Mouse (Mus musculus) spleen, embryonic (tissue): ENCODE measurements around the gene Fam3a.
"Not testable (repeated sequence)": the region's sequence is repeated elsewhere in the genome, so short reads cannot be mapped to it uniquely, and the experiment has no call there.

Experiments
- CTCF ChIA-PET: fragments of 350-600 bp; sonication (Branson Sonifier 250); formaldehyde crosslinking; loops from one replicate; lab custom pipeline; 2022; lab: Charles Lee

The Fam3a gene

DNA sequence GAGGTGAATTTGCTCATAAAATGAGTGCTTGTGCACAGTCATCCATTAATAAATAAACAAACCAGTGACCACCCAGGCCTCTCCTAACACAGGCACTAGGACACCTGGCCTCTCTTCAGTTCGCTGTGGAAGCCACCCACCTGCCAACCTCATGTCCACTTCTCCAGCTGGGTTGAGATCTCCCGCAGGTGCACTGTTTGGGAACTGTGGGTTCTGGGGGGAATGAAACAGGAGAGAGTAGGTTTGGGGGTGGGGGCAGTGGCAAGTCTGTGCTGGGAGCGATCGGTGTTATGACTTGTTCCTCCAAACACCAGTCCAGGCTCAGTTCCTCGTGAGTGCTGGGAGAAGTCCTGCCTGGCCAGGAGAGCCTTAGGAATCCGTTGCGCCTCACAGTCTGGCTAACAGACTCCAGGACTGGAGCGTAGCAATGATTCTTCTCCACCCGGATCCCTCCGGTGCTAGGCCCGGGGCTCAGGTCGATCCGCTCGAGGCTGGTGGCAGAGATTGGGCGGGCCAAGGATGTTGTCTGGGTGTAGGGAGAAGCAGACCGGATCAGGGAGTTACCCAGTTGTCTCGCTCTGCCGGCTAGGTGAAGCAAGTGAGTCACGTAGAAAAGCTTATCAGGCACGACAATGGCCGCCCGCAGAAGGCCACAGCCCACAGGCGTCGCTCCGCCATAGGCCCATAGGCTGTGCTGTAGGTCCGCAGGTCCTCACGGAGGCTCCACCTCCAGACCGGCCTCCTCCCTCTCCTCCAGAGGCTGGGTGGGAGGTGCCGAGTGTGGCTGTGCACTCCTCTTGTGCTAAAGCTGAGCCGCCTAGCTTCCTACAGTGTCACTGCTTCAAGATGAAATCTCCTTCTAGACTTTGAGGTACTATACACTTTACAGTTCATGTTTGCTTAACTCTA lies at the start of gene Fam3a, which contains the start of gene Ikbkg:
TSS of gene Fam3a (minus strand) at position 738 of the 909 bp plus-strand sequence.
TSS of gene Ikbkg (plus strand) at position 756 of the 909 bp plus-strand sequence.
- CTCF ChIA-PET, result interaction anchor here (0.7 kb wide), 1 partner anchor 20 kb away, joined by 5 read pairs; the partner anchor contains the start of genes Slc10a3 and Ubl4a

DNA sequence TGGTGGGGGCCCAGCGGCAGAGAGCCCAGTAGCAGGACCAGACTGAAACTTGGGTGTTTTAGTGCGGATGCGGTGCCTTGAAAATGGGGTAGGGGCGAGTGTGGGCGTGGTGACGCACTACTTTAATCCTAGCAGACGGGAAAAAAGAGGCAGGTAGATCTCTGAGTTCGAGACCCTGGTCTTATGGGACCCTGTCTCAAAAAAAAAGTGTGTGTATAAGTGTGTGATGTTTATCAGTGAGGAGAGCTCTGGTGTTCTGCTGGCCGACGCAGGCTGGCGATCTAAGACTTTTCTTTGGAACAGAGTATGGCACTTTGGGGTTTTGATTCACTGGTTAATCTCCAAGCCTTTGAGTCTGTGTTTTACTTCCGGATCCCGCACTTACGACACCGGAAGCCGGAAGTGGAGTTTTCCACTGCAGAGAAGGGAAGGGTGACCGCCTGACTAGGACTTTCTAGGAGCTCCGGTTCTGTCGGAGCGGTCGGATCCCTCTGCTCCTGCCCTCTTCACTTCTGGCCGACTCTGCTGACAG lies 36.3 kb upstream of the Fam3a start:
- CTCF ChIA-PET, result interaction anchor here (0.6 to 0.7 kb wide), 3 partner anchors 133 to 608 kb away, joined by 3 to 5 read pairs (median 4); no protein-coding TSS in a partner anchor

GRCm38 (mm10) chrX:74428826-74429276 lies 35.8 kb upstream of the Fam3a start, which contains the start of gene G6pdx:
Gene G6pdx (minus strand): TSS chrX:74429194.
- CTCF ChIA-PET, result interaction anchor here (0.6 kb wide), 2 partner anchors 157 to 609 kb away, joined by 3 to 5 read pairs; no protein-coding TSS in a partner anchor

DNA sequence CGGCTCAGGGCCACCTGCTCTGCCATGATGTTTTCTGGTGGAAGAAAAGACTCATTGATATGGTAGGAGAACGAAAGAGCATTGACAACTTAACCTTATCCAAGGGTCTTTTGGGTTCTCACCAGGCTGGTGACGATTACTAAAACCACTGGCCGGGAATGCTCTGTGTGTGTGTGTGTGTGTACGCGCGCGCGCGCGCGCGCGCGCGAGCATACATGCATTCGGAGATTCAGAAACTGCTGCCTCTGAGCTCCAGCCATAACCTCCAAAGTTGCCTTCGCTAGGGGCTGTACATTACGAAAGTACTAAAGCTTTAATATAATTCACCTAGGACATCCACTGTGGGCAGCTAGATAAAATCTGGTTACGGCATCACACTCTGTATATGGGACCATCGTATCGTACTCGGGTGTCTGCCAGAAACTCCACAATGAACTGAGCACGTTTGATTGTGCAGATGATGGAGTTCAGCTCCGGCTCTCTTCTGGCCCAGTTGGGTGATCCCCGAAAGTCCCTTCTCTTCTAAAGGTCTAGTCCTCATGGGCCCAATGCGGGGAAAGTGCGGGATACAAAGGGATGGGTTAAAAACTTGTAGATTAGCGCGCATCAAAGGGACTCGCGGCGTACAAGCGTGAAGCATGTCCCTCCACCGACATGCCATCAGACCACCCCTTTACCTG lies 35.2 kb upstream of the Fam3a start:
- CTCF ChIA-PET, result interaction anchor here (0.6 kb wide), 1 partner anchor 157 kb away, joined by 3 read pairs; no protein-coding TSS in a partner anchor

DNA sequence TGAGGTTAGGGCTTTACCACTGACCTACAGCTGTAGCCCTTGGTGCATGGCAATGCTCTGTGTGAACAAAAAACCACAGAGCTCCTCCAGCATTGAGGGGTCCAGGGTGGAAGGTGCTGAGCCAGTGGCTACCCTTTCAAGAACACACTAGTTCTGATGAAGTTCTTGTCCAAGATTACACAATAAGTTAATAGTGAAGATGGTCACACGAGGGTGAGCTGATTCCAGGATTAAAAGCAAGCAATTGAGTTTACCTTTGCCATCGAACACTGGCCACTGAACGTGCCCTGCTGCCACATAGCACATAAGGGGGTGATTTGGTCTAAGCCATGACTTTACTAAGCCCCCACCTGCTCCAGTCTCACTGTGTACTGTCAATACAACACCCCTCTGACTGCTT lies 34.0 kb upstream of the Fam3a start:
- CTCF ChIA-PET, result no interaction called here

DNA sequence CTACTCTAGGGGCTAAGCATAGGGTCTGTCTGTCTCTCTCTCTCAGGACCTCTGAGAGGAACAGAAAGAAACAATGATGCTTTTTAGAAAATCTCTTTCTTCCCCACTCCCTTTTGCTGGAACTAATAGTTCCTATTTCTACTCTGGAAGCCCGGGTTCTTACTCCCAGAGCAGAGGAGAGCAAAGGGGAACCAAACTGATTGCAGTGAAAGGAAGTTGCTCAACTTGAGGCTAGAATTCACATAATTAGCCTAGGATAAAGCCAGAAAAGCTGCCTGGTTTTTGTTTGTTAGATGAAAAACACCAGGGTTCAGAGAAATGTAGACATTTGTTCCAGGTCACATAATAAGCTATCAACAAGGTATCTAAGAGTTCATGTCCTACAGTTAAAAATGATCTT lies 33.2 kb upstream of the Fam3a start:
- CTCF ChIA-PET, result no interaction called here

- CTCF ChIA-PET, result no interaction called here
These were observed 32.1 kb upstream of the Fam3a start for GRCm38 (mm10) chrX:74425195-74425594.

GRCm38 (mm10) chrX:74424443-74424842 lies 31.4 kb upstream of the Fam3a start:
- CTCF ChIA-PET, result no interaction called here

- CTCF ChIA-PET, result interaction anchor here (0.6 kb wide), 1 partner anchor 165 kb away, joined by 8 read pairs; no protein-coding TSS in a partner anchor
These were observed 20.3 kb upstream of the Fam3a start for GRCm38 (mm10) chrX:74413377-74413776.

GRCm38 (mm10) chrX:74408340-74408739 lies 15.3 kb upstream of the Fam3a start:
- CTCF ChIA-PET, result no interaction called here

DNA sequence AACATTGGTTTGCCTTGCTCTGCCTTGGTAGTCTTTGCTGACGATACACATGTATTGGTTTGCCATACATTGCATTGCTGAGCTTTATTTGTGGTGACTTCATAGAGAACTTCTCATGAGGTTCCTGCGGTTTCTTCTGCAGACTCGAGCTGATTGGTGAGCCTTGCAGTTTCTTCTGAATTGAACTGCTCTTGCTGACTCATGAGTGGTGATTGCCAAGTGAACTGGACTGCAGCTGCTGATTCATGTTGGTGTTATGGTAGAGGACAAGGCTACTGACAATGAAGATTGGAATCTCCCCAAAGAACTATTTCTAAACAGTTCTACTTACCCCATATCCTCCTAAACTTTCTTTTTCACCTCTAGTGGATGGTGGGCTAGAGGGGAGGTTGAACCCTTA lies 7.1 kb upstream of the Fam3a start:
- CTCF ChIA-PET, result no interaction called here

DNA sequence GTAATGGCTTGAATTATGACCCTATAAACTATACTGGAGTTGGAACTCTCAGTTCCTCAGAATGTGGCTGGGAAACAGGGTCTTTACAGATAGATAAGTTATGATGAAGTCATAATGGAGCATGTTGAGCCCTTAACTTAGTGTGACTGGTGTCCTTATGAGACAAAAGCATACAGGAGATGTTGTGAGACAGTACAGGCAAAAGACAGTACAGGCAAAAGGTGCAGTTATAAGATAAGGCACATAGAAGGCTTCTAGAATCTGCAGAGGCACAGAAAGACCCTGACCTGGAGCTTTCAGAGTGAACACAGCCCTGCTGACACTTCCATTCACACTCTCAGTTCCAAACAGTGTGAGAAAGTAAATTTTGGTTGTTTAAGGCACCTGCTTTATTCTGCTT lies 4.9 kb downstream of the Fam3a start:
- CTCF ChIA-PET, result no interaction called here

GRCm38 (mm10) chrX:74384451-74384850 lies 8.6 kb downstream of the Fam3a start:
- CTCF ChIA-PET, result no interaction called here

- CTCF ChIA-PET, result interaction anchor here (0.5 kb wide), 1 partner anchor 19 kb away, joined by 5 read pairs; no protein-coding TSS in a partner anchor
These were observed 20.1 kb downstream of the Fam3a start, which contains the start of the genes Ubl4a and Slc10a3 for GRCm38 (mm10) chrX:74372888-74373549. Gene Ubl4a (minus strand): TSS chrX:74373218. Gene Slc10a3 (minus strand): TSS chrX:74373349.

GRCm38 (mm10) chrX:74368209-74368909 lies 24.7 kb downstream of the Fam3a start:
- CTCF ChIA-PET, result interaction anchor here (0.6 kb wide), 1 partner anchor 419 kb away, joined by 5 read pairs; no protein-coding TSS in a partner anchor

DNA sequence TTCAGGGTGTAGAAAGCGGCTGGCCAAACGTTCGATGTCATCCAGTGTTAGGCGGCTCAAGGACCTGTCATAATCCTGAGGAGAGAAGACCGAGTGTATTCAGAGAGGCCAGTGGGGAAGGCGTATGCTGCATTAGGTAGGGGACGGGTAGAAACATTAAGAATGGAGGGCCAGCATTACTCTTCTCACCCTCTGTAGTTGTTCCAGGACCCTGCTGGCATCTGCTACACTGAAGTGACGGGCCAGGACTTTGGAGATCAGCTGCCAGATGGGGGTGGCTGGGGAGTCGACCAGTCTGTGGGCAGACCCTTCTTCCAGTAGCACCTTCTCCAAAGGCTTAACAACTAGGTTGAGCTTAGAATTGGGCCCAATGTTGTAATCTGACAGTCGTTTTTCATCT lies 25.6 kb downstream of the Fam3a start:
- CTCF ChIA-PET, result interaction anchor here (0.6 kb wide), 1 partner anchor 466 kb away, joined by 4 read pairs; no protein-coding TSS in a partner anchor

DNA sequence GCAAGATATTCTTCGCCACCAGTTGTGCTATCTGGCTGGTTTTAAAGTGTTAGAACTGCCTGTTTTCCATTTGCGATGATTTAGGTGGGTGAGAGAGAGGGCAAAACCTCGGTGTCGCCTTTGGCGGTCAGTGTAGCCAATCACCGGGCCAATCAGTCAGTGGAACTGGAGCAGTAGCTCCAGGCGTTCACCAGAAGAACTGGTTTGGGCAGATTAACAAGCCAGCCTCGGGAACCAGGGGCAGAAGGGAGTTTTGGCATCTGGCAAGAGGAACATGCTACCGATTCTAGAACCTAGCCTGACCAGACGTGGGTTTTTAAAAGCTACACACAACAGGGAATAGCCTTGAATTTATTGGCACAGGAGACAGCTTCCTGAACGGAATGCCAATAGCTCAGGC lies 33.9 kb downstream of the Fam3a start:
- CTCF ChIA-PET, result no interaction called here

GRCm38 (mm10) chrX:74357069-74357468 lies 36.0 kb downstream of the Fam3a start:
- CTCF ChIA-PET, result not testable (repeated sequence)

- CTCF ChIA-PET, result no interaction called here
These were observed 39.7 kb downstream of the Fam3a start, which contains the start of gene Lage3 for GRCm38 (mm10) chrX:74353467-74353770. Gene Lage3 (minus strand): TSS chrX:74353618.
